Mouse (Mus musculus): Measurements from ENCODE around the gene Msantd1.
"Not testable (repeated sequence)": the region's sequence is repeated elsewhere in the genome, so short reads cannot be mapped to it uniquely, and the experiment has no call there.

The Msantd1 gene

DNA sequence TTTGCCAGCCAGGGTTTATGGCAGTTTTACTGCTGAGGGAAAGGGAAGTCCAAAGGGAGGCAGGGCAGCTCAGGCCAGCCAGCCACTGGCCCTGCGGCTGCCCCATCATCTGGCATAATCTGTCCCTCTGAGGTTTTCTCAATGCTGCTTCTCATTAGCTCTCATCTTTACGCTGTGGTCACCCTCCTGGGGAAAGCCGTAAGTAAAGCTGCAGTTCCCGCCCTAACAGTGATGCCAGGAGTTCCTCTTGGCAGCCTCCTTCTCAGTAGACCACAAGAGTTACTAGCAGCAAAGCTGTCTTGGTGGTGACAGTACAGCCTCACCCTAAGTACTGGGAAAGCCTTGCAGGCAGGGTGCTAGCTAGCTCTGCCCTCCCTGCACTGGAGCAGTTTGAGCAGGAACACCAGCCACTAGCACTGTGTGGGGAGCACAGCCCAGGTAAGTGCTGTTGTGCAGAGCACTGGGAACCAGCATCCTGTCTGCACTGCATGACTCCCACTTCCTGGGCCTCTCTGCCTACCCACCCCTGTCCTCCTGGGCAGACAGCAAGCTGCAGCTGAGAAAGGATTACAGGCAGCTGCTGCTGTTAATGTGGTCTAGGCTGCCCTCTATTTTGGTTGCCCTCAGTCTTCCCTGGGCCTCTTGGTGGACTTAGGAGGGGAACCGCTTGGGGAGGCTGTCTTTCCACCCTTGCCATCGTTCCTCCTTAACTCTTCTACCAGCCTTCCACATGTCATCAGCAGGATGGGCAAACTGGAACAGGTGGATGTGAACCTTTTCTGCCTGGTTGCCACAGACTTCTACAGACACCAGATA is at the start of gene Msantd1:
Msantd1 (plus strand) TSS at position 103 of the 816 bp plus-strand sequence.
- DNase-seq, result no peak

DNA sequence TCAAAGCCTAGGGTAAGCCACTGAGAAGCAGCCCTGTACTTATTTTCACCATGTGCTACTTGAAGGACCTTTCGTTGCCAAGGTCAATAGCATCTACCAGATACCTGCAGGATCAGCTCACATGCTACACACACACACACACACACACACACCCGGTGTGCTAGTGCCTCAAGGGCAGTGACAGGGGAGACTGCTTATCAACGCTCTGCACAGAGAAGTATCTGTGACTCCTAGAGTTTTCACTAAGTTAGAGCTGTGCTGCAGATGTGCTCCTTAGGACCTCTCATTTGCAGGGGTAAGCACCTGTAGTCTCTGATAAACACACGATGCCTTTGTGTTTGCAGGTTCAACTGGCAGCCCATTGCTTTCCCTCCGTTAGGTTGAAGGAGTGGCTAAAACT is 42.4 kb upstream of the Msantd1 start:
- DNase-seq, result no peak

DNA sequence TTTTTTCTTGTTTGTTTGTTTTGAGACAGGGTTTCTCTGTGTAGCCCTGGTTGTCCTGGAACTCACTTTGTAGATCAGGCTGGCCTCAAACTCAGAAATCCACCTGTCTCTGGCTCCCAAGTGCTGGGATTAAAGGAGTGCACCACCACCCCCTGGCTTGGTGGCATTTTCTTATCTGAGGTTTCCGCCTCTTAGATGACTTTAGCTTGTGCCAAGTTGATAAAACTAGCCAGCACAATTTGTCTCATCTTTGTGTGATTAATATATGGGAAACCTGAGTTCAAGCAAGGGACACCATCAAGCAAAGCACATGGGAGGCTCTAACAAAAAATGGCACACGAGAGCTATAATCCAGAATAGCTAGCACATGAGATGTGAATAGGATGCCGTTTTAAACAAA is 27.5 kb upstream of the Msantd1 start:
- not testable (repeated sequence) for DNase-seq

DNA sequence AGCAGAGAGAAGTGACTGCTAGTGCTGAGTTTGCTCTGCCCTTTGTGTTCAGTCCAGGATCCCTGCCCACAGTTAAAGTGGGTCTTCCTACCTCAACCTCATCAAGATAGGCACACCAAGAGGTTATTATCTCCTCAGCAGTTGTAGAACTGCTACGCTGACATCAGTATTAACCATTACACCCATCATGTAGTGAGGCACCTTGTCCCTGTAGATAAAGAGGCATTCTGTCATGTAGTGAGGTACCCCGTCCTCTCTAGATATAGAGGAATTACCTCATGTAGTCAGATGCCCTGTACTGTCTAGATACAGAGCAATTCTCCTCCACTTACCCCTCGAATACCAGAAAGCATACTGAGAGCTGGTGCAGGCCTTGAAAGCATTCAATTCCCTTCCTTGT is 26.8 kb upstream of the Msantd1 start:
- no peak for DNase-seq

DNA sequence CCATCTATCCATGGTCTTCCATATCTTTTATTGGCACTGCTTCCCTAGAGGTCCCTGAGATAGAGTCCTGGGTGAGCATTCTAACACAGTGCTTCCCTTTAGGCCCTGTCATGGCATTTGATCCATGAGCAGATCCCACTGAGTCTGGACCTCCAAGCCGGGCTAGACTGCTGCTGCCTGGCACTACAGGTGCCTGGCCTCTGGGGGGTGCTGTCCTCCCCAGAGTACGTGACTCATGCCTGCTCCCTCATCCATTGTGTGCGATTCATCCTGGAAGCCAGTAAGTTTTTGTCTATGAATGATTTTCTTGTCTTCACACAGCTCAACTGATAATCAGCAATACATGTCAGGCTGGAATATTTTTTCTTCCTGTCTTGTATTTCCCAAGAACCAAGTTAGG is 22.6 kb upstream of the Msantd1 start:
- no peak for DNase-seq

DNA sequence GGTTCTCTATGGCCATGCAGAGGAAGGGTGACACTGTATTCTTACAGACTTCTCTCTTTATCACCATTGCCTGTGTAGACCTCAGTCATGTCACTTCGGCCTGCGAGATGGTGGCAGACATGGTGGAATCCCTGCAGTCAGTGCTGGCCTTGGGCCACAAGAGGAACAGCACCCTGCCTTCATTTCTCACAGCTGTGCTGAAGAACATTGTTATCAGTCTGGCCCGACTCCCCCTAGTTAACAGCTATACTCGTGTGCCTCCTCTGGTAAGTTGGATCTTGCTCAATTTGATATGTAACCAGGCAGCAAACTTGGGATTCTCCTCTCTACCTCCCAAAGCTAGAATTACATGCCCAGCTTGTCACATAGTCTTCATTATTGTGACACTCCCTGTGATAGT is 18.6 kb upstream of the Msantd1 start:
- DNase-seq, result no peak

DNA sequence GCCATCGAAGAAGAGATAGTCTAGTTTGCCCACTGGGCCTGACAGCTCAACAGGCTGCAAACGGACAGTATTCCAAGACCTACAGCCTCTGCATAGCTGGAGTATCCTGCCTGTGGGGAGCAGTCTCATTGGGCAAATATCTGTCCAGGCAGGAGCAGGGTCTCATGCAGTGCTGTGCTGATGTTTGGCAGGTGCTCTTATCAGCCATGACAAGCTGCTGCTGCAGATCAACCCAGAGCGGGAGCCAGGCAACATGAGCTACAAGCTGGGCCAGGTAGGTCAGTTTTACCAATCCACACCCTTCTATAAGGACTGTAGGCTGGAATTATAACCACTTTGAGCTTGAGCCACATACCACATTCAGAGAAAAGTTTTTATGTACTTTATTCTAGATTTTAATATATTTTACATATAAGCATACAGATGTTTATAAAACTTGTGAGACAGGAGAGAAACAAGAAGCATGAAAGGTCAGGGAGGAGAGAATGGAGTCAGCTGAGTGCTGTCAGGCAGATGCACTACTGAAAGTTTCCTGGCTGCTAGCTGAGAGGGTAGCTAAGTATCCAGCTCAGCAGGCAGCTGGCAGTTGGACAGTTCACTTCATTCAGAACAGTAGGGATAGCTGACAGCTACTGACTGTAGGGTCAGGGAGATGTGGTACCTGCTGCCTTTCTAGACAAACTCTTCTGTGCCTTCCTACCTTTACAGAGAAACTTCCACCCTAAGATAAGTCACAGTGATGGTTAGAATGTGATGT is 10.9 kb upstream of the Msantd1 start:
- no peak for DNase-seq

DNA sequence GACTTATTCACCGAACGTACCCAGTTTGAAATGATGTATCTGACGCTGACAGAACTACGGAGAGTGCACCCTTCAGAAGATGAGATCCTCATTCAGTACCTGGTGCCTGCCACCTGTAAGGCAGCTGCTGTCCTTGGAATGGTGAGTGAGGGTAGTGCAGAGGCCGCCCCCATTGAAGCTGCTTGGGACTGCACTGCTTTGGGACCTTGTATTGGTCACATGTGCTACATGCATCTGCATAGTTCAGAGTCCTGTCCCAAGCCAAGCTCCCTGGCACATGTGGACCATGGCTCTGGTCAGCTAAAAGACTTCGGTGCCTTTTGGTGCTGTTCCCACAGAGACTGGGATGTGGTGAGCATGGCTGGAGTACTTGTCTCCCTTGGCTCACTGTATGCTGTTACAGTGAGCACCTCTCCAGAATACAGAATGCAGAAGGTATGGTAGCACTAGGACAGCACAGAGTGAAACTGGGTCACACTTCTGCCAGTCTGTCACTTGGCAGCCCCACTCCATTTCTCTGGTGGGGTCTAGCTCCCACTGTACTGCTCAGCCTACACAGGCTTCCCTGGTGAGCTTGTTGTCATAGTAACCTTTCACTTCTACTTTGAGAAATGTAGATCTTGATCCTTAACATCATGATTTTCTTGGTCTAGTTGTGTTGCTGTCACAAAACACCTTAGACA is 7.9 kb upstream of the Msantd1 start:
- DNase-seq, result no peak

DNA sequence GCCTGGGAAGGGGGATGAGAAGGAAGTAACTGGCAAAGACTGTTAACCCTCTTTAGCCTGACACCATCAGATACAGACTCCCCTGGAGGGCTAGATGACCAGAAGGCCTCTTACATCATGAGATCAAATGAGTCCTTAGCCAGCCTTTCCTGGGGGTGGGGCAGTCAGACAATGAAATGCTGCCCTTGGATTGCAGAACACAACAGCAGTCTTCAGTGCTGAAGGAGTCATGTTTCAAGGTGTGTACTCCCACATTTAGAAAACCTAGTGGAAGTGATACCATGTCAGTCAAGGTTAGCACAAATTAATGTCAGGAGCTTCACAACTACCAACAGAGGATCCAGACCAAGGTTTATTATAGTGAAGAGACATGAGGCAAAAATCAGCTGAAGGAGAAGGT is 5.4 kb upstream of the Msantd1 start:
- no peak for DNase-seq

DNA sequence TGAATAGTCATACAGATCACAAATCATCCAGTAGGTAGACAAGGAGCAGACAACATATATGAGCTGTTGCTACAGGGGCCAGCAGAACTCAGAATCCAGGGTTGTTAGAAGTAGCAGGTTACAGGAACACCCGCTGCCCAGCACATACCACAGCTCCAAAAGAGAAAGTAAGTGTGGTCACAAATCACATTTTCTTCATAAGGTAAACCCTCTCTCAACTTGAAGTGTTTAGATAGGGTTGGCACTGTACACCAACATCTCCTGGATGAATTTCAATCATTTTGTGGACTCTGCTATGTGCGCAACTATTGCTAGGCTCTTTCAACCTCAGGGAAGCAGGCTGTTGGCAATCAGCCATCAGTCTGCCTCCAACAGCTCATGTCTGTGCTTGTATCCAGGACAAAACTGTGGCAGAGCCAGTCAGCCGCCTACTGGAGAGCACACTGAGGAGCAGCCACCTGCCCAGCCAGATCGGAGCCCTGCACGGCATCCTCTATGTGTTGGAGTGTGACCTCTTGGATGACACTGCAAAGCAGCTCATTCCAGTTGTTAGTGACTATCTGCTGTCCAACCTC is 4.9 kb upstream of the Msantd1 start:
- no peak for DNase-seq

DNA sequence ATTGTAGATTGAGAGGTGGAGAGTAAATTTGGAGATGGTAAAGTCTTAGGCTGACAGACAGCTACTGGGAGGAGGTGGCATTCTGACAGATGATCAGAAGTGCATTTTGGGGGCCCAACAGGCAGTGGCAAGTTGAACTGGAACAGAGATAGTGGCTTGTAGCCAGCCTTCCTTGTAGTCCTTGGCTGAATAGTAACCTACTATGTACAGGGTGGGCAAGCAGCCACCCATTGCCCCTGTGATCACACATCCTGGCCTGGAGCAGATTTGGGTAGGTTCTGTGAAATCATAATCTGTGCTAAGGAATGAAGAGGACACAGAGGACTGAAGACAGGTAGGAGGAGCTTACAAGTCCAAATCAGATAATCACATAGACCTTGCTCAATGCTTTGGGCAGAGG is 3.4 kb upstream of the Msantd1 start:
- DNase-seq, result no peak

DNA sequence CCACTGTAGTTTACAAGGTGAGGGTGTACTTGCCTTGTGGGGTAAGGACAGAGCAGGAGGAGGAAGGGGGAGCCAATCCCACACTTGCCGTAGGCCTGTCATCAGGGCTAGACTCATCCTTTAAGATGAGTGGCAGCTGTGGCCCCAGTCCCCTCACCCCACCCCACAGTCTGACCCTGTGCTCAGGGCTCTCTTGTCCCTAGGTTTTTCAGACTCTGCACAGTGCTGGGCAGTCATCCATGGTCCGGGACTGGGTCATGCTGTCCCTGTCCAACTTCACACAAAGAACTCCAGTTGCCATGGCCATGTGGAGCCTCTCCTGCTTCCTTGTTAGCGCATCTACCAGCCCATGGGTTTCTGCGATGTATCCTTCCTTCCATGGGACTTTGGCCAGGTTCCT is 582 bp upstream of the Msantd1 start:
- no peak for DNase-seq

DNA sequence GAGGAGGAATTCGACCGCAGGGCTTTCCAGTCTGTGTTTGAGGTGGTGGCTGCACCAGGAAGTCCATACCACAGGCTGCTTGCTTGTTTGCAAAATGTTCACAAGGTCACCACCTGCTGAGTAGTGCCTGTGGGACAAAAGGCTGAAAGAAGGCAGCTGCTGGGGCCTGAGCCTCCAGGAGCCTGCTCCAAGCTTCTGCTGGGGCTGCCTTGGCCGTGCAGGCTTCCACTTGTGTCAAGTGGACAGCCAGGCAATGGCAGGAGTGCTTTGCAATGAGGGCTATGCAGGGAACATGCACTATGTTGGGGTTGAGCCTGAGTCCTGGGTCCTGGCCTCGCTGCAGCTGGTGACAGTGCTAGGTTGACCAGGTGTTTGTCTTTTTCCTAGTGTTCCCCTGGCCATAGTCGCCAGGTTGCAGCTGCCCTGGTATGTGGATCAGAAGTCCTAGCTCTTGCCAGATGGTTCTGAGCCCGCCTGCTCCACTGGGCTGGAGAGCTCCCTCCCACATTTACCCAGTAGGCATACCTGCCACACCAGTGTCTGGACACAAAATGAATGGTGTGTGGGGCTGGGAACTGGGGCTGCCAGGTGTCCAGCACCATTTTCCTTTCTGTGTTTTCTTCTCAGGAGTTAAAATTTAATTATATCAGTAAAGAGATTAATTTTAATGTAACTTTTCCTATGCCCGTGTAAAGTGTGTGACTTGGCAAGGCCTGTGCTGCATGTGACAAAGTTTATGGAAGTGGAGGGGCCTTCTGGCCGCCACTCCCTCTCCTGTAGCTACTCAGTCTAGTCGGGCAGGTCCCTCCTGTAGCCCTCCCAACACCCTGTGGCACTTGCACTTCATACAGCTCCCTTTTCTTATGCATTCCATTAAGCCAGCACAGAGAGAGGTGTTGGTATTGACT is 1.2 kb downstream of the Msantd1 start:
- peak in 1 of 2 experiments; percentile 14 for DNase-seq

DNA sequence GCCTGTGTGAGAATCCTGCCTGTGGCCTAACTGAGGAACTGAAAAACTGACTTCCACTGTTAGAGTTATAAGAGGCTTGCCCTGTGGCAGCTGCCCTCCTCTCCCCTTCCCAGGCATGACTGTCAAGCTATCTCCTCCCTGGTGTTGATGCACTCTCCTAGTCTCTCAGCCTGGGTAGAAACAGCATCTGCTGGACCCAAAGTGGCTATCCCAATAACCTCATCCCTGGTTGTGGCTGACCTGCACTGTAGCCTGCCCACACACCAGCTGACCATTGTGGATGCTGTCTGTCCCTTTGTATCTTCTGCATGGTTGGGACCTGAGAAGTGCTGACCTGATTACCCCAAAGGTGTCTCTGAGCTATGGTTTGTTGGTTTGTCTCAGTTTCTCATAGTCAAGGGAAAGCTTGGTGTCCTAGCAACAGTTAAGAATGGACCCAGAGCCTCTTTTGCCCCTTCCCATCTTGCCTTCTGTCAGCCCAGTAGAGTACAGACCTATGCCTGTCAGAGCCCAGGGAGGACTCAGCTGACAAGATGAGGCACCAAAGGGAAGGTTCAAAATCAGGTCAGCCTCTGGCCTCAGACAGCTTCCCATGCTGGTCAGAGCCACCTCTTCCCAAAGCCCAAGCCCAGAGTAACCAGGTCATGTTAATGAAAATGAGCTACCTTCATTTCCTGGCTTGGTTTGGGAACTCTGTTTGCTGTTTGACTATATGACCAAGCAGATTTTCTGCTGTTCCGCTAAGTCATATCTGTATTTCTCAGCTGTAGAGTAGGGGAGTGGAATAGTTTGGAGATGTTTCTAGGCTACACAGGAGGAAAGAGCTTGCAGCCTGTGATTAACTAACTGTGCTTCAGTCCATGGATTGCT is 2.1 kb downstream of the Msantd1 start:
- no peak for DNase-seq

DNA sequence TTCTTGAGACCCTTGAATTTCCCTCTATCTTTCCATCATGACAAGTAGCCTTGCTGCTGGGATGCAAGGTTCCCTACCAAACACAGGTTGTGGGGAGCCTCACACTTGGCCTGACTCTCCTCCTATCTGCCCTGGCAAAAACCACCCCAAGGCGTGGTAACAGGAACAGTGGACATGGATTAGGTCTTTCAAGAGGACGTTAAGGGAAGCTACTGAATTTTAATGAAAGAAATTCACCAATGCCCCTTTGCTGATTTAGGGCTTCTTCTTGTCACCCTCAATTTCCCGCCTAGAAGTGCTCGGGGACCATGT is 2.6 kb downstream of the Msantd1 start:
- no peak for DNase-seq

DNA sequence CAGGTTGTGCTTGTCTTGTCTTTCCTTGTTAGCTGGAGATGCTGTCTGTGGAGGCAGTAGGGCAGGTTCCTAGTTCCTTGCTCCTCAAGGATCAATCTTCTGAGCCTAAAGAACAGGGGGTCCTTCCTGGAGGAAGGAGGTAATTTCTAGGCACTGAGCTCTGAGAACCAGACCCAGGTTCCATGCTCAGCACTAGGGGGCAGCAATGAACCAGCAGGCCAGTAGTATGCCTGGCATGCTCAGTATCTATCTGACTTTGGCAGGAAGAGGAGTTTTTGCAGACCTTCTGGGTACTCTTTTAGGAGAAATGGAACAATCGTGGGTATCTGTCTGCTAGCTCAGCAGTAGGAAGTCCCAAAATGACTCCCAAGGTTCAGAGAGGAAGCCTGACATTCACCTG is 8.0 kb downstream of the Msantd1 start:
- peak; percentile 42 to 74 for DNase-seq

DNA sequence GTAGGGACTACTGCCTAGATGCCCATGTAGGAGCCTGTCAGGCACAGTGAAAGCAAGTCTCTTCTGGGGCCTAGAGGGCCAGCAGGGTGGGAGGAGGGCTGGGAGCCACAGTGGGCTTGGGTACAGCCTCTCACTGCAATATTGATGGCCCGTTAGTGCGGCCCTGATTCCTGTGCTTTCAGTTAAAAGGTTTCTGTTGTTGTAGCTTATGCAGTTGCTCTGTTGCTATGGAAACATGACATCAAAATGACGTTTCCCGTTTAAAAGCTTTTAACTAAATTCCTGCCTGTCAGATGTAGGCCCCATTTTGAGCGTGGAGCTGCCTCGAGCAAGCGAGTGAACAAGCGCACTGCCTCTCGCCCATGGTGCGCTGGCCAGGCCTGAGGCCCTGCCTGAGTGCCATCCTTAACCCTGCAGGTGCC is 9.4 kb downstream of the Msantd1 start:
- no peak for DNase-seq

DNA sequence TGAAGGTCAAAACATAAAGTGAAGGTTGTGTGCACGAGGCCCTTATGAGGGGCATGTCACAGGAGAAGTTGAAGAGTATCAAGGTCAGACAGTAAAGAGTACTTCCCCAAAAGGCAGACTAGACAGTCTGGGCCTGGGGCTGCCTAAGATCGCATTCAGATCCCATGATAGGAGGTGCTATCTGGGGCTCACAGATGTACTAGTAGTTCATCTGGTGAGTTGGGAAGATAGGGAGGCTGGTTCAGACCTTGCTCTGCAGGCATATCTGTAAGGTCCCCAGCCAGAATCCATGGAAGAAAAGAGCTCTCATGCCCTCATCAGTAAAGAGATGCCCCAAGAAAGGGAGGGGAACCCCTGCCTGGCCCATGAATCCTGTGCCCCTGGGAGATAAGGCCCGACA is 11.0 kb downstream of the Msantd1 start:
- no peak for DNase-seq

DNA sequence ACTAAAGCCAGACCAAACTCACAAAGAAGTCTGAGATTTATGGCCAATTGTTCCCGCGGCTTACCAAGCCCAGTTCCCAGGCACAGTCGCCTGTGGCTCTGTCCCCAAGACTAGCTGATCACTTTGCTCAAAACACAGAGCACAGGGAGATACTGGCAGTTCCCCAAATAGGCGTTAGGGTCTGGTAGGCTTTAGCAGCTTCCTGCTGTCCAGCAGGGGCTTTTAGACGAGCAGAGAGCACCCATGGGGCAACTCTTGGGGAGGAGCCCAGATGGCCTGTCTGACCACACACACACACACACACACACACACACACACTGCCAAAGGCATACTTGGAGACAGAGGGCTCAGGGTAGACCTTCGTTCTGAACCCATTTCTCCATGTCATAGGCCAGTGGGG is 14.7 kb downstream of the Msantd1 start:
- no peak for DNase-seq

DNA sequence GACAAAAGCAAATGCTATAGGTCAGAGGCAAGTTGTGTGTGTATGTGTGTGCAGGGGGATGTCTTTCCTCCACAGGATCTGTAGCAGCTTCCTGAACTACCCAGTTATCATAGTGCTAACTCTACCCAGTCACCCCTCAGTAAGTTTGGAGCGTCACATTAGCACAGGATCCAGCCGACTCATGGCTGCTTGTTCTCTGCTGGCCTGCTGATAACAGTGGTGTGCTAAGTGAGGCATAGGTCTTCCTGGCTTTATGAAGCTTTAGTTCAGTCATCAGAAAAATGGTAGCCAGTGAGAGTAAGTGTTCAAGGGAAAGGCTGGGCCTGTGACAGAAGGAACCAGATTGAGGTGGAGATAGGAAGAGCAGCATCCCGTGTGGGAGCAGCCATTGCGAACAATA is 16.1 kb downstream of the Msantd1 start:
- DNase-seq, result no peak

DNA sequence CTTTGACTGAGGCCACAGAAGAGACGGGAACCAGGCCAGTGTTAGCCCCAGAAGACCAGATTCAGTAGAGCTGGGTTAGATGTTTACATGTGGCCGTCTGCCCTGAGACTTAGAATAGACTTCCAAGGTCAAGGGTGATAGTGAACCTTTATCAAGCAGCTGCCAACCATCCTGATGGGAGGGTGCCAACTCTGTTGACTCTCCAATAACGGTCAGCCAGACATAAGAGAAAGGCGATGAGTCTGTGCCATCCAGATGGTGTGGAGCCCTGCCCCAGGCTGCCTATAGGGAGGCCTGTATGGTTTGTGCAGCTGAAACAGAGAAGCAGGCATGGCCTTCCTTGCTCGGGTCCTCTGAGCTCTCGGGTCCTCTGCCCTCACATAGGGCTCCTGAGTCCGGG is 16.7 kb downstream of the Msantd1 start:
- no peak for DNase-seq

DNA sequence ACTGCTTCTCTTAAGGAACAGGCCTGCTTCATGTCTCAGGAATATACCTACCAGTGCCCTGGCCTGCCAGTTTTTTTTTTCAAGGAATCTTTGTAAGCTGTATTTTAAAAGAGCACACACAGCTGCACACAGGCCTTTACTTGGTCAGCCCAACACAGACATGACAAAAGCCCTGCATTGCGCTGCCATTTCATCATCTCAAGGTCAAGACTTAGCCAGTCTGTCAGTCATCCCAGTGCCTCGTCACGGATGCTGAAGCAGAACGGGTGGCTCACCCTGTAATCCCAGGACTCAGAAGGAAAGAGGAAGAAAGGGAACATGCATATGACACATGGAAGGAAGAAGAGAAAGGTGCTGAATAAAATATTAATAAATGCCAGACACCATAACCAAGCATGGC is 19.8 kb downstream of the Msantd1 start:
- DNase-seq, result no peak

Data from kidney, adult 8-10 months (tissue).